Mouse (Mus musculus) R1 (cell line): ENCODE data around the gene Macrod2.

Experiments
- DNase-seq: peaks from one replicate; pipeline ENCODE4 v3.0.0-alpha.2; 2018; ENCODE audit warnings: low read depth, low spot score

Macrod2 gene

DNA sequence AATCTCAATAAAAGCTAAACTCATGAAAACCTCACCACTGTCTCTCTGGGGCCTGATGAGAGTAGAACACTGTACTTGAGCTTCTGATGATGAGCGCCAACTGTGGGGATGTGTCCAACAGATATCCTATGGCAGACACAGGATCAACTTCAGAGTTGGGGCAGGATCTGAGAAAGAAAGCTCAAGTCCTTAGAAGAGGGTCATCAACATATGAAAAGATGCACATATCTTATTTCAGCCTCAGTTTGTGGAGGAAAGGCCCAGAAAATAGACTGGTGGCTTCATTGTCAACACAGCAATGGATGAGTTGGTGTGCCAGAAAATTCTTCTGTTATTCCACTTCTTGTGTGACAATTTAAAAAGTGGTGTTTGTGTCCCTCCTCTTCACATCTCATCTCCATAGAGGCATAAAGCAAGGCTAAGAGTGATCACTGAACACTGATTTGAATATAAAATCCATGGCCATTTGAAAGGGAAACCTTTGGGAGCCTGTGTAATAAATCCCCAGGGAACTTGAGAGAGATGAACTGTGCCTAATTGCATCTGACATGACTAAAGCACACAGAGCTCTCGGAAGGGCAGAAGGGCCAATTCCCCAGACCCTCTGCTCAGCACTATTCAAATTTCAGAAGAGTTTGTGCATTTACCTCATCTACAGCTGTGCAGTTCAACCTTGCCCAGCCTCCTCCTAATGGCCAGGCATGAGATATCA, 806.4 kb downstream of the Macrod2 start:
- DNase-seq = no peak

GRCm38 (mm10) chr2:141202015-141202364, 806.9 kb downstream of the Macrod2 start:
- DNase-seq = no peak

DNA sequence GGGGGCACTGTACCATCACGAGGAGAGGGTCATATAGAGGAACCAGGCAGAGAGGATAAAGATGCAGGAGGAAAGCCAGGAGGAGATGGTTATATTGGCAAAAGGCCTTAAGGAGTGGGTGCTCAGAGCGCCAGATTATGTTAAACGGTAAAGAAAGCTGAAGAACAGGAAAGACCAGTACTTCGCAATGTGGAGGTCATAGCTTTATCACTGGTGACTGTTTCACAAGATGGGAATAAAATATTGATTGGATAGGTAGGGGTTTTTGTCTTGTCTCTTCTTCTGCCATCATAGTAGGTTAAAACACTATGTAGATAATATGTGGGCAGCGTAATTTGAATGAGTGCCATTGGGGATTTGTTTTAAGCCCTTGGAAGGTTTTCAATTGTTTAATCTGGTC, 816.2 kb downstream of the Macrod2 start:
- no peak for DNase-seq

DNA sequence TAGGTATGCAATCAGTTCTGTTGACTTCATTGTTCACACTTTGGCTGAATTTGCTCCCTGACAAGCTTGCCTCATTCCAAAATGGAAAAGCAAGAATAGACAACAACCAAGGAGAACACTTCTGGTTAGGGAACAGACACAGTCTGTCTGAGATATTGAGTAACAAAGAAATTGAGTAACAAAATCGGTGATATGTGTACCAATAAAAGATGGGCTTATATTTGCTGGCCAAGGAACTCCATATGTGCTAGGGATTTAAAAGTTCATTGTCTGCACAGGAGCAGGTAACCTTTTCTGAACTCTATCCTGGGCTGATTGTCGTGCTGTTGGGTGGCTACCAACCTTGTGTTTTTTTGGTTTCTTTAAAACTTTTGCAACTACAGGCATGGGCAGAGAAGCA, 817.2 kb downstream of the Macrod2 start:
- DNase-seq = no peak

GRCm38 (mm10) chr2:141217490-141217889, 822.4 kb downstream of the Macrod2 start:
- no peak for DNase-seq

DNA sequence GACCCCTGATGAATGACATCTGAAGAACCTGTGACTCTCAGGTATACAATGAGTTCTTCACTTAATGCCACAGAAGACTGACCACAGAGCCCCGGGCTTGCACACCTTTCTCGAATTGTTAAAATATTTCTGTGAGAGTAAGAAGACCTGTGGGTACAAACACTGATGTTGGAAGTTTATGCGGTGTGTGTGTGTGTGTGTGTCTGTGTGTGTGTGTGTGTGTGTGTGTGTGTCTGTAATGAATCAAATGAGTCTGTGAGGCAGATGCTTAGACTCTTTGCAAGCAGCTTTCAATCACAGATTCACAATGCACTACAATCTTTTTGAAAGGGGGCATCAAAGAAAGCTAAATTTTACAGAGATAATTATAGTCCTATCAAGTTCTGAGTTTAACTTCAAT, 822.8 kb downstream of the Macrod2 start:
- DNase-seq = no peak

DNA sequence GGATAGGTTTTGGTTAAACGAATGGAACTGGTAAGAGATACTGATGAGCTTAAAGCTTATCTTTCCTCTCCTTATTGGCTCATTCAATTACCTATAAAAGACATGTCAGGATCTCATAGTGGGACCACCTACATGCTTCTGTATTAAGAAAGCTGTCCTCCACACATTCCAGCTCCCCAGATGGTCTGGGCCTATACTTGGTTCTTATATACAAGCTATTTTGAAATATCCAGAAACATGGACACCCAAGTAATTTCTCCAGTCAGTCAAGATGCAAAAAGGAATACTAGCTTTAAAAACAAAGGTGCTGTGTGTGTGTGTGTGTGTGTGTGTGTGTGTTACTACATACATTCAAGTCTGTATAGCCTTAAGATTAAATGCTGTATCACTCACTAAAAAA, 833.7 kb downstream of the Macrod2 start:
- no peak for DNase-seq

DNA sequence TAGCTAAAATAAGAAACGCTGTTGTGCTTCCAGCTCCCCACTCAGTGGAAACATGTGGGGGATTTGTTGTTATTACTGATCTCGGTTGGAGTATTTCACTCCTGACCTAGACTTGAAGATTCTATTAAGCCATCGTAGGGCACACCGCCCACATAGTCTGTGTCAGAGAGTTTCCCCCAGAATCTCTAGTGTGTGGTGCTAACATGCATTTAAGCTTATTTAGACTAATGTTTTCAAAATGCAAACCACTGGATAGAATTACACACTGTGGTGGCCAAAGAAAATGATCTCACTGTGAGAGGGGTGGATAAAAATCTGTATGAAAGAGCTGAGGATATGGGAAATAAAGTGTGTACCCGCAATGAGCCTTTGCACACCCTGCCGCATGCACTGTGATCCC, 834.7 kb downstream of the Macrod2 start:
- DNase-seq = no peak

DNA sequence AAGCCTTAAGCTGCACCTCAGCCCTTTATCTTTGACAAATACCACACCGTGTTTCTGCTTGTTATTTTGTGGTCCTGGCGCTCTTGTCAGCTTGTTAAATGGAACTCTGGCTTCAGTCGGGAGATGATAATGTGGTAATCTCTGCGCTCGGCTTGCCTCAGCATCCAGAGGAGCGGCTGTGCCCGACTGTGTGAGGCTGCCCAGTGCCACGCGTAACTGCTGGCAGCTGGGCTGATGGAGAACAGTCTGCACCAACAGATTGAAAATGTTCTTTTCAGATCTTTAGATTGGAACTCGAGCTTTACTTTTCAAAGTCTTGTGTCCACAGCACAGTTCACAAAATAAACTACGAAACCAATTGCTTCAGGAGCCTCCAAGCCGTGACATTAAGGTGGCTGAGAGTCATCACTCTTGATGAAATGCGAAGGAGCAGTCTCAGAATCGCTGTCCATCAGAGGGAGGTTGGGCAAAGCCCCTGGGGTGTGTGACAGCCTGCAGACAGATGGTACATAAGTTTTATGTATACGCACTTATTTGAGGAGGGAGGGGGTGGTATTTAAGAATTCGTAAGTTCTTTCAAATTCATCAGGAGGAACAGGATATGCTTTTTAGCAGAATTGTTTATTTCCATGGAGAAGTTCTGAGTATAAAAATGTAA, 836.0 kb downstream of the Macrod2 start:
- no peak for DNase-seq

GRCm38 (mm10) chr2:141234306-141234705, 839.2 kb downstream of the Macrod2 start:
- no peak for DNase-seq

- no peak for DNase-seq
Measured at GRCm38 (mm10) chr2:141234724-141235453, 839.8 kb downstream of the Macrod2 start.

- DNase-seq = no peak
Measured at GRCm38 (mm10) chr2:141247680-141248079, 852.6 kb downstream of the Macrod2 start.

- DNase-seq = no peak
Measured at GRCm38 (mm10) chr2:141264582-141264981, 869.5 kb downstream of the Macrod2 start.

DNA sequence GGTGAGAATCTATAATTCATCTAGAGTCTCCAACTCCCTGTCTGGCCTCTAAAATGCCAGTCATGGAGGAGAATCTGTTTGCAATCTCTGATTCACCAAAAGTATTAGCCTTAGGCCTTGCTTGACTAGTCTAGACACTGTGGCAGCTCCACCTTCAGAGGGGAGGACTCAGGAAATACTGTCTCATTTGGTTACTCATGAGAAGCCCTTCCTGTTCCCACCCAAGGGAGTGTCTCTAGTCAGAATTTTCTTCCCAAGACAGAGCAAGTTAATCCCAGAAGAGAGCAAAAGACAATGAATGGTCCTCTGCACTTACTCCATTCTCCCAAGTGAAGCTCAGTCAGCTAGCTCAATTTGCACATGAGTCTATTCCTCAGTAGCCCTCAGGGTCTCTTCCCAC, 871.5 kb downstream of the Macrod2 start:
- DNase-seq = peak; percentile 77

- DNase-seq = no peak
Measured at GRCm38 (mm10) chr2:141271541-141271940, 876.4 kb downstream of the Macrod2 start.

DNA sequence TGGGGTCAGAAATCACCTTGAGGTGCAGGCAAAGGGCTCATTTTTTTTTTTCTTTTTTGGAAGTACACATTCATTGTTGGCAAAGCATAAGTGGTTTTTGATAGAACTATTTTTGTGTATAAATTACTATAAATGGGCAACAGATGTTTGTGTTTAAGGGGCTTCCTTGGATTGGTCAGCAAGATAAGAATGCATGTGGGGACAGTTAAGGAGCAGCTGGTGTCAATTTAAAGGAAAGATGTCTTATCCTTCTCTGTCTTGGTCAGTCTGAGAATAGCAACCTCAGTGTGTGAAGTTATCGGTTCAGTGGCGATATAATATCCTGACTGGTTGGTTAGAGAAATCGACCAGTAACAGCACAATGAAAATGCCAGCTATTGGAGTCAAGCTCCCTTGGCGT, 877.9 kb downstream of the Macrod2 start:
- no peak for DNase-seq

DNA sequence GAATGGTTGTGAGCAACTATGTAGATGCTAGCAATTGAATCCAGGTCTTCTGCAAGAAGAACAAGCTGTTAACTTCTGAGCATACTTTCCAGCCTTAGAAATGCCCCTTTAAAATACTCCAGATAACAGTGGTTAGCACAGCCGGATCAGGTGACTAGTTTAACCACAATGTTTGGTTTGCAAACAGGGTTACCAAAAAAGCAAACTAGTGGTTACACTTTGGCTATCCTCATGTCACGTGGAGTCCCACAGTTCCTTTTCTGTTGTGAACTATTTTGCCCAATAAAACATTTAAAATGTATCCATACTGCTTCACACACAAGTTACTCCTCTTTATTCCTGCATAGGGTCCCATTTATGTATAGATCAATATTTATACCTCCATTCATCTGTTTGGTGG, 879.2 kb downstream of the Macrod2 start:
- DNase-seq = no peak

DNA sequence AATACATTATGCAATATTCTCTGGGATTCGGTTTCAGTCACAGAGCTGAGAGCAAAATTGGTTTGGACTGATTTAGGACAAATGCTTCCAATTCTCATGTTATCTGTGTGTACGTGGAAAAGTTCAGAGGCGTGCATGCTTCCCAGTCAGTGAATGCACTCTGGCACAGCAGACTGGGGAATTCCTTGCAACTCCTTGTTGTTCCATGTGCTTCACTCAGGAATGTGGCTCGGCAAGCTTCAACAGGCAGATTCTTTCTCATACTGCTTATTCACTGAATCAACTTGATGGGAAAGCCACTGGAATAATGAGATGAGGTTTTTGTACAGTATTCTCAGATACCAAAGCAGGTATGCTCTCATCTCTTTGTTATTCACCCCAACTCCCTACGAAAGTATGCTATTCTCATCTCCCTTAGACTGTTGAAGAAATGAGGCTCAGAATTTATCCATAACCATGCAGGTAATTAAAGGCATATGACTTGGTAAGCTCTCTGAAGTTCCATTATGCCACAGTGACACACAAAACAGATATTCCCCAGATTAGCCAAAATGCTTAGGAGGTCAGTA, 884.1 kb downstream of the Macrod2 start:
- DNase-seq = peak; percentile 16

GRCm38 (mm10) chr2:141280817-141281216, 885.7 kb downstream of the Macrod2 start:
- DNase-seq = no peak

GRCm38 (mm10) chr2:141286110-141286747, 891.1 kb downstream of the Macrod2 start:
- DNase-seq = no peak

- DNase-seq = no peak
Measured at GRCm38 (mm10) chr2:141288494-141288893, 893.4 kb downstream of the Macrod2 start.
